Mouse (Mus musculus) heart, embryonic 13.5 days (tissue): Measurements from ENCODE around the gene Smad5. TPM values are rescaled to one million over a fixed set of nuclear protein-coding genes. Genes with fewer than 3 reads are reported as not detected.

Experiments used
- ATAC-seq: fragments of 200-750 bp; cut with Nextera tagmentation; 2 replicates; pipeline ENCODE4 v1.8.0; 2017; ENCODE audit warnings: moderate TSS enrichment; ENCODE audit not compliant: insufficient number of reproducible peaks, low FRiP score, low TSS enrichment; ENCODE audit errors: extremely low read depth
- H3K27ac ChIP-seq: fragments of 300-500 bp; sonication (generic); replicated peaks from 2 replicates; pipeline ENCODE4 v1.5.1; 2015; ENCODE audit warnings: moderate library complexity, mild to moderate bottlenecking, inconsistent platforms
- H3K27me3 ChIP-seq: fragments of 300-500 bp; sonication (generic); replicated peaks from 2 replicates; pipeline ENCODE4 v1.6.1; 2015; ENCODE audit warnings: mild to moderate bottlenecking, inconsistent platforms
- H3K36me3 ChIP-seq: fragments of 300-500 bp; sonication (generic); 2 replicates; pipeline ENCODE4 v1.6.1; 2015; ENCODE audit warnings: mild to moderate bottlenecking, inconsistent platforms
- H3K4me1 ChIP-seq: fragments of 300-500 bp; sonication (generic); 2 replicates; pipeline ENCODE4 v1.6.1; 2015; ENCODE audit warnings: inconsistent platforms
- H3K4me2 ChIP-seq: fragments of 300-500 bp; sonication (generic); 2 replicates; pipeline ENCODE4 v1.6.1; 2015; ENCODE audit warnings: inconsistent platforms, mild to moderate bottlenecking, moderate library complexity
- H3K4me3 ChIP-seq: fragments of 300-500 bp; sonication (generic); 2 replicates; pipeline ENCODE4 v1.5.1; 2015; ENCODE audit warnings: moderate library complexity, mild to moderate bottlenecking, inconsistent platforms
- H3K9ac ChIP-seq: fragments of 300-500 bp; sonication (generic); 2 replicates; pipeline ENCODE4 v1.6.1; 2015; ENCODE audit warnings: inconsistent platforms, mild to moderate bottlenecking, moderate library complexity
- H3K9me3 ChIP-seq: fragments of 300-500 bp; sonication (generic); 2 replicates; pipeline ENCODE4 v1.6.1; 2016; ENCODE audit warnings: inconsistent platforms
- whole genome bisulfite sequencing: fragments of 180-500 bp; shearing (Covaris S2); methylation state at CpG from one replicate; pipeline ENCODE4 v1.1.7; 2015; ENCODE audit warnings: mixed read lengths; 5-methylcytosine and 5-hydroxymethylcytosine counted together
- polyA plus RNA-seq: library from polyadenylated mRNA; unstranded; fragments of >200 nt; fragmentation: Nextera tagmentation; extraction: Ambion mirVana; gene quantifications from 2 replicates; pipeline ENCODE4 v1.2.1, GENCODE M21; 2015

Smad5 gene
- polyA plus RNA-seq, 1 experiment from 2014 or later = 16.0 TPM

GRCm38 (mm10) chr13:56703222-56703870 is 536 bp downstream of the Smad5 start:
- peak; percentile 41 for ATAC-seq
- under 1% methylated on average over 70 of the region's 80 CpGs for WGBS
- Histone ChIP-seq H3K27ac (peak overlapping the region; percentile 100), H3K9me3 (no peaks in the 10 kb centered on the region), H3K4me2 (peak overlapping the region; percentile 72), H3K36me3 (peaks cover 6% of the 10 kb centered on the region), H3K4me3 (peak overlapping the region; percentile 80), H3K27me3 (no peaks in the 10 kb centered on the region), H3K4me1 (peaks cover 62% of the 10 kb centered on the region), H3K9ac (peak overlapping the region; percentile 99)

- no peak for ATAC-seq
- Histone ChIP-seq H3K9me3 (no peaks in the 10 kb centered on the region), H3K27me3 (no peaks in the 10 kb centered on the region), H3K9ac (peak overlapping the region; percentile 99), H3K4me2 (peak overlapping the region; percentile 72), H3K27ac (peak overlapping the region; percentile 100), H3K4me1 (peaks cover 58% of the 10 kb centered on the region), H3K4me3 (peak overlapping the region; percentile 80), H3K36me3 (peaks cover 6% of the 10 kb centered on the region)
- 2% methylated on average over 11 of the region's 11 CpGs for WGBS
Measured at GRCm38 (mm10) chr13:56703871-56704321, 1.1 kb downstream of the Smad5 start.

- H3K9ac ChIP-seq = peak overlapping the region; percentile 99
- H3K9me3 ChIP-seq = no peaks in the 10 kb centered on the region
- peaks cover 64% of the 10 kb centered on the region for H3K4me1 ChIP-seq
- peak overlapping the region; percentile 72 for H3K4me2 ChIP-seq
- H3K27me3 ChIP-seq = no peaks in the 10 kb centered on the region
- H3K27ac ChIP-seq = peak overlapping the region; percentile 100
- 44% methylated on average over 2 of the region's 2 CpGs for WGBS
- H3K4me3 ChIP-seq = peak overlapping the region; percentile 80
- ATAC-seq = no peak
- H3K36me3 ChIP-seq = peaks cover 6% of the 10 kb centered on the region
Measured at GRCm38 (mm10) chr13:56704596-56704995, 1.8 kb downstream of the Smad5 start.

GRCm38 (mm10) chr13:56707111-56707510 is 4.3 kb downstream of the Smad5 start:
- WGBS = 83% methylated on average over 4 of the region's 4 CpGs
- Histone ChIP-seq H3K4me1 (peaks cover 66% of the 10 kb centered on the region), H3K36me3 (peaks cover 8% of the 10 kb centered on the region)

GRCm38 (mm10) chr13:56707606-56708005 is 4.8 kb downstream of the Smad5 start:
- ATAC-seq = no peak
- WGBS = 62% methylated on average over 4 of the region's 4 CpGs
- Histone ChIP-seq H3K27ac (no peak overlapping the region), H3K4me2 (no peak overlapping the region), H3K4me3 (no peak overlapping the region), H3K9ac (no peak overlapping the region), H3K4me1 (peaks cover 61% of the 10 kb centered on the region), H3K9me3 (no peaks in the 10 kb centered on the region), H3K27me3 (no peaks in the 10 kb centered on the region), H3K36me3 (peaks cover 12% of the 10 kb centered on the region)

More at GRCm38 (mm10) chr13:56707111-56707510, 4.3 kb downstream of the Smad5 start:
- Histone ChIP-seq H3K4me3 (no peak overlapping the region), H3K9me3 (no peaks in the 10 kb centered on the region), H3K9ac (no peak overlapping the region), H3K27ac (no peak overlapping the region), H3K4me2 (no peak overlapping the region), H3K27me3 (no peaks in the 10 kb centered on the region)
- ATAC-seq = no peak

- 31% methylated on average over 2 of the region's 2 CpGs for WGBS
- H3K36me3 ChIP-seq = peaks cover 13% of the 10 kb centered on the region
- H3K9ac ChIP-seq = no peak overlapping the region
- no peak overlapping the region for H3K4me2 ChIP-seq
- no peak for ATAC-seq
- peaks cover 43% of the 10 kb centered on the region for H3K4me1 ChIP-seq
- peak overlapping the region; percentile 39; the same call in 1 of the 2 replicates for H3K27ac ChIP-seq
- H3K4me3 ChIP-seq = no peak overlapping the region
- H3K27me3 ChIP-seq = no peaks in the 10 kb centered on the region
- H3K9me3 ChIP-seq = no peaks in the 10 kb centered on the region
Measured at GRCm38 (mm10) chr13:56710620-56711019, 7.8 kb downstream of the Smad5 start.

- peaks cover 28% of the 10 kb centered on the region for H3K4me1 ChIP-seq
- no peak overlapping the region for H3K4me2 ChIP-seq
- WGBS = 95% methylated on average over 2 of the region's 2 CpGs
- H3K27ac ChIP-seq = no peak overlapping the region
- no peaks in the 10 kb centered on the region for H3K9me3 ChIP-seq
- ATAC-seq = no peak
- no peaks in the 10 kb centered on the region for H3K27me3 ChIP-seq
- no peak overlapping the region for H3K4me3 ChIP-seq
- H3K36me3 ChIP-seq = peaks cover 7% of the 10 kb centered on the region
- no peak overlapping the region for H3K9ac ChIP-seq
Measured at GRCm38 (mm10) chr13:56712221-56712620, 9.4 kb downstream of the Smad5 start.

GRCm38 (mm10) chr13:56726551-56726950 is 23.7 kb downstream of the Smad5 start:
- H3K36me3 ChIP-seq = peaks cover 80% of the 10 kb centered on the region
- no peaks in the 10 kb centered on the region for H3K27me3 ChIP-seq
- H3K4me1 ChIP-seq = peaks cover 10% of the 10 kb centered on the region
- no peak for ATAC-seq
- no peak overlapping the region for H3K9ac ChIP-seq
- H3K4me2 ChIP-seq = no peak overlapping the region
- H3K27ac ChIP-seq = no peak overlapping the region
- no peaks in the 10 kb centered on the region for H3K9me3 ChIP-seq
- no peak overlapping the region for H3K4me3 ChIP-seq
- 84% methylated on average over 4 of the region's 4 CpGs for WGBS

GRCm38 (mm10) chr13:56729046-56729445 is 26.2 kb downstream of the Smad5 start:
- Histone ChIP-seq H3K4me1 (peaks cover 18% of the 10 kb centered on the region), H3K27me3 (no peaks in the 10 kb centered on the region), H3K27ac (no peak overlapping the region), H3K4me2 (no peak overlapping the region), H3K9ac (no peak overlapping the region), H3K9me3 (no peaks in the 10 kb centered on the region), H3K4me3 (no peak overlapping the region), H3K36me3 (peaks cover 94% of the 10 kb centered on the region)
- WGBS = 93% methylated on average over 7 of the region's 7 CpGs
- ATAC-seq = no peak

- H3K27me3 ChIP-seq = no peaks in the 10 kb centered on the region
- H3K27ac ChIP-seq = no peak overlapping the region
- H3K36me3 ChIP-seq = peaks cover 88% of the 10 kb centered on the region
- peaks cover 24% of the 10 kb centered on the region for H3K4me1 ChIP-seq
- H3K9ac ChIP-seq = no peak overlapping the region
- H3K4me3 ChIP-seq = no peak overlapping the region
- no peaks in the 10 kb centered on the region for H3K9me3 ChIP-seq
- no peak overlapping the region for H3K4me2 ChIP-seq
- ATAC-seq = no peak
- WGBS = 69% methylated on average over 4 of the region's 4 CpGs
Measured at GRCm38 (mm10) chr13:56734617-56735016, 31.8 kb downstream of the Smad5 start.

- 44% methylated on average over 6 of the region's 6 CpGs for WGBS
- no peaks in the 10 kb centered on the region for H3K27me3 ChIP-seq
Measured at GRCm38 (mm10) chr13:56735212-56735875, 32.5 kb downstream of the Smad5 start.

More at GRCm38 (mm10) chr13:56735212-56735875, 32.5 kb downstream of the Smad5 start:
- Histone ChIP-seq H3K9ac (no peak overlapping the region), H3K4me1 (peaks cover 24% of the 10 kb centered on the region), H3K36me3 (peaks cover 88% of the 10 kb centered on the region), H3K4me2 (no peak overlapping the region), H3K27ac (no peak overlapping the region), H3K9me3 (no peaks in the 10 kb centered on the region), H3K4me3 (no peak overlapping the region)
- ATAC-seq = no peak
